Mouse (Mus musculus): ENCODE measurements around the gene Ankrd33b.

Ankrd33b gene

GRCm38 (mm10) chr15:31304302-31304701 is 63.2 kb downstream of the Ankrd33b start:
- no peak for DNase-seq (ENCODE audit: low read depth, low spot score)

GRCm38 (mm10) chr15:31302293-31302990 is 65.1 kb downstream of the Ankrd33b start:
- no peak for DNase-seq (ENCODE audit: low read depth, low spot score)

GRCm38 (mm10) chr15:31299258-31299917 is 68.1 kb downstream of the Ankrd33b start:
- no peak for DNase-seq (ENCODE audit: low read depth, low spot score)

- DNase-seq (ENCODE audit: low read depth, low spot score): no peak
Measured at GRCm38 (mm10) chr15:31297777-31298137, 69.8 kb downstream of the Ankrd33b start.

GRCm38 (mm10) chr15:31296882-31297776 is 70.4 kb downstream of the Ankrd33b start:
- DNase-seq (ENCODE audit: low read depth, low spot score): no peak

GRCm38 (mm10) chr15:31294311-31294710 is 73.2 kb downstream of the Ankrd33b start:
- DNase-seq (ENCODE audit: low read depth, low spot score): no peak

- DNase-seq (ENCODE audit: low read depth, low spot score): no peak
Measured at GRCm38 (mm10) chr15:31292627-31293026, 74.9 kb downstream of the Ankrd33b start.

GRCm38 (mm10) chr15:31285695-31286094 is 81.8 kb downstream of the Ankrd33b start:
- DNase-seq (ENCODE audit: low read depth, low spot score): no peak

GRCm38 (mm10) chr15:31284922-31285631 is 82.4 kb downstream of the Ankrd33b start:
- DNase-seq (ENCODE audit: low read depth, low spot score): no peak

- DNase-seq (ENCODE audit: low read depth, low spot score): no peak
Measured at GRCm38 (mm10) chr15:31284142-31284541, 83.4 kb downstream of the Ankrd33b start.

- DNase-seq (ENCODE audit: low read depth, low spot score): no peak
Measured at GRCm38 (mm10) chr15:31282353-31282752, 85.2 kb downstream of the Ankrd33b start.

GRCm38 (mm10) chr15:31281830-31282229 is 85.7 kb downstream of the Ankrd33b start:
- DNase-seq (ENCODE audit: low read depth, low spot score): no peak

GRCm38 (mm10) chr15:31280683-31281082 is 86.8 kb downstream of the Ankrd33b start:
- DNase-seq (ENCODE audit: low read depth, low spot score): no peak

GRCm38 (mm10) chr15:31280059-31280458 is 87.5 kb downstream of the Ankrd33b start:
- no peak for DNase-seq (ENCODE audit: low read depth, low spot score)

GRCm38 (mm10) chr15:31279577-31280004 is 87.9 kb downstream of the Ankrd33b start:
- DNase-seq (ENCODE audit: low read depth, low spot score): no peak

GRCm38 (mm10) chr15:31279120-31279519 is 88.4 kb downstream of the Ankrd33b start:
- DNase-seq (ENCODE audit: low read depth, low spot score): no peak

- no peak for DNase-seq (ENCODE audit: low read depth, low spot score)
Measured at GRCm38 (mm10) chr15:31278090-31278489, 89.4 kb downstream of the Ankrd33b start.

GRCm38 (mm10) chr15:31273509-31273908 is 94.0 kb downstream of the Ankrd33b start:
- DNase-seq (ENCODE audit: low read depth, low spot score): no peak

- no peak for DNase-seq (ENCODE audit: low read depth, low spot score)
Measured at GRCm38 (mm10) chr15:31272695-31273094, 94.8 kb downstream of the Ankrd33b start.

GRCm38 (mm10) chr15:31269558-31269957 is 98.0 kb downstream of the Ankrd33b start:
- no peak for DNase-seq (ENCODE audit: low read depth, low spot score)

GRCm38 (mm10) chr15:31268148-31268547 is 99.4 kb downstream of the Ankrd33b start:
- no peak for DNase-seq (ENCODE audit: low read depth, low spot score)

GRCm38 (mm10) chr15:31265845-31266244 is 101.7 kb downstream of the Ankrd33b start:
- DNase-seq (ENCODE audit: low read depth, low spot score): no peak
